Mouse (Mus musculus): ENCODE data around the gene Tes.

- no peak for TF ChIP-seq POLR2A (IDR thresholded peaks at IDR 0.05; ENCODE audit: borderline replicate concordance, low read depth, low read length)
- no peak for TF ChIP-seq CTCF (IDR thresholded peaks at IDR 0.05; ENCODE audit: low read depth, low read length)
These were observed 7.4 kb downstream of the Tes start for GRCm38 (mm10) chr6:17072338-17072737.

Data from bone marrow macrophage, adult 2 months (primary cell).